Mouse (Mus musculus) MEL (cell line): ENCODE measurements around the gene Atf2.

Experiments
- CHD1 ChIP-seq: IDR thresholded peaks from 2 replicates; pipeline ENCODE4 v1.6.1; 2012; ENCODE audit warnings: low read depth, mild to moderate bottlenecking, inconsistent platforms, low read length, improper control_type of control experiment
- CHD2 ChIP-seq: IDR thresholded peaks from 2 replicates; pipeline ENCODE4 v1.6.1; 2011; ENCODE audit warnings: low read length, improper control_type of control experiment
- CTCF ChIP-seq, 3 experiments: IDR thresholded peaks in 2 of 3; conservative IDR thresholded peaks in 1 of 3; 2 replicates each; pipeline ENCODE4 v1.5.1; 2011 to 2012; ENCODE audit warnings: low read length in 3 of 3, low read depth in 2 of 3, mild to moderate bottlenecking in 2 of 3, improper control_type of control experiment in 1 of 3, inconsistent platforms in 1 of 3, mixed read lengths in 1 of 3, moderate library complexity in 1 of 3; ENCODE audit not compliant: control insufficient read depth in 1 of 3, insufficient read depth in 1 of 3, poor library complexity in 1 of 3, severe bottlenecking in 1 of 3
- EP300 ChIP-seq, 2 experiments: IDR thresholded peaks; 2 replicates each; pipeline ENCODE4 v1.6.1; 2011; ENCODE audit warnings: improper control_type of control experiment in 2 of 2, low read length in 2 of 2, low read depth in 1 of 2, mild to moderate bottlenecking in 1 of 2
- ETS1 ChIP-seq: IDR thresholded peaks from 2 replicates; pipeline ENCODE4 v1.6.1; 2012; ENCODE audit warnings: low read depth, mild to moderate bottlenecking, inconsistent platforms, low read length, improper control_type of control experiment, moderate library complexity
- POLR2A ChIP-seq, 2 experiments: IDR thresholded peaks; 2 replicates each; pipeline ENCODE4 v1.6.1; 2011 to 2012; ENCODE audit warnings: low read length in 2 of 2, mild to moderate bottlenecking in 2 of 2, control low read depth in 1 of 2, improper control_type of control experiment in 1 of 2, low read depth in 1 of 2, moderate library complexity in 1 of 2; ENCODE audit not compliant: control insufficient read depth in 1 of 2, insufficient read depth in 1 of 2, poor library complexity in 1 of 2
- POLR2AphosphoS2 ChIP-seq: IDR thresholded peaks from 2 replicates; pipeline ENCODE4 v1.6.1; 2011; ENCODE audit warnings: low read length, improper control_type of control experiment
- SMC3 ChIP-seq: IDR thresholded peaks from 2 replicates; pipeline ENCODE4 v1.6.1; 2011; ENCODE audit warnings: low read depth, low read length, improper control_type of control experiment
- UBTF ChIP-seq: IDR thresholded peaks from 2 replicates; pipeline ENCODE4 v1.6.1; 2012; ENCODE audit warnings: low read depth, mild to moderate bottlenecking, inconsistent platforms, low read length, improper control_type of control experiment, moderate library complexity, borderline replicate concordance; ENCODE audit not compliant: insufficient read depth
- ZC3H11A ChIP-seq: IDR thresholded peaks from 2 replicates; pipeline ENCODE4 v1.6.1; 2012; ENCODE audit warnings: low read depth, mild to moderate bottlenecking, inconsistent platforms, low read length, improper control_type of control experiment

DNA sequence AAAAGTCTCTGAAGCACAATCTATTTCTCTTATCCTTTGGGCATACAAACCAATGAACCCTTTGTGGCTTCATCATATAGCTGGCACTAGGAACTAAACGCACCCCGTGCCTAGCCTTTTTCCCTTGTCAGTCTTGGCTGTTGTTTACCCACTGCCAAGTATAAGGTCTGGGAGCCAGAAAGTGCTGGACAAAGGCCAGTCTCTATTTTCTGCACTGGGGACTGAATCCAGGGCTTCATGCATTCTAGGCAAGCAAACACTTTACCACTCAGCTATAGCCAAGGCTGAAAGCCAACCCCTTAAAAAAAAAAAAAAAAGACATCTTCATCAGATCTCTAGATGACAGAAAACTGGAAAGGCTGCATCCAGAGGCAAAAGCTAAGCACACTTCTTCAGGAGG, 102.1 kb downstream of the Atf2 start:
- no peak for TF ChIP-seq CTCF (IDR thresholded peaks at IDR 0.05 in 2 of 3, conservative IDR thresholded peaks at IDR 0.05 in 1 of 3; ENCODE audit: control insufficient read depth in 1 of 3, insufficient read depth in 1 of 3, low read depth in 2 of 3, low read length in 3 of 3, poor library complexity in 1 of 3, severe bottlenecking in 1 of 3)
- TF ChIP-seq CHD2: no peak
- no peak for TF ChIP-seq POLR2AphosphoS2
- no peak for TF ChIP-seq EP300 (IDR thresholded peaks at IDR 0.05; ENCODE audit: low read depth in 1 of 2, low read length in 2 of 2)
- no peak for TF ChIP-seq ZC3H11A
- no peak for TF ChIP-seq SMC3
- TF ChIP-seq POLR2A (IDR thresholded peaks at IDR 0.05; ENCODE audit: control insufficient read depth in 1 of 2, insufficient read depth in 1 of 2, low read depth in 1 of 2, low read length in 2 of 2, poor library complexity in 1 of 2): no peak
- no peak for TF ChIP-seq UBTF
- TF ChIP-seq CHD1: no peak
- TF ChIP-seq ETS1: no peak
